ENCODE assay signal across 10 mouse cellular contexts in the genomic region with DNA sequence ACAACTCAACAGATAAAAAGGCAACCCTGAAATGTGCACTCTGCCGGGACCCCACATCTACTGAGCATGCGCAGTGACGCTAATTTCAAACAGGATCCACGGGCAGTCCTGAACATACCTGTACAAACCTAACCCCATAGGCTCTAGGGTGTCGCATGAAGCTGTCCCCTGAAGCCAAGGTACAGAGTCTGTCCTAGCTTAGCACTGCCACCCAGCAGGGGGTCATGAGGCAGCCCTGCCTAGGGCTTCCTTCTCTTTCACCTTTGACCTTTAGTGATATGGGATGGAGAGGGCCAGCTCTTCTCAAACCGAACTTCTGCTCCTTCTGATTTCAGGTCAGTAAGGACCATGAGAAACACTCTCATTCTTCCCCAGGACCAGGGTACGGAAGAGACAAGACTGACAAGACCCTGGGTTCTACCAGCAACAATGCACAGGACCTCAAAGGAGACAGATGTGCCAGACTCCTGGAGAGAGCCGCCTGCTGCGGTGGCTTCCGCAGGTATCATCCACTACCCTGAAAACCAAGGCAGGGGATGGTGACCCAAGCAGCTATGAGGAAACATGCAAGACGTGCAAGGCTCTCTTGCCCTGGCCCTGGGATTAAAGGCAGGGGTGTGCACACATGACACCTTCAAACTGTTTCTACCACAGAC. TPM values are rescaled to one million over a fixed set of nuclear protein-coding genes. Genes with fewer than 3 reads are reported as not detected.
DNase-seq lines count a peak whose midpoint lies in the region; ATAC-seq and TF ChIP-seq lines count a peak whose summit lies in the region.
"Had no signal": no experiment of that assay in that cellular context is flagged by ENCODE, and none has a peak within 500 bp of the region (broad histone marks: within the 10 kb centered on the region; RNA-seq: fewer than 3 reads in every experiment).

No protein-coding gene starts in this region.

- H3K4me2 ChIP-seq in embryonic facial prominence, embryonic 12.5 days (replicated peaks), result peak overlapping the region; percentile 75
- H3K4me2 ChIP-seq in hindbrain, embryonic 14.5 days (replicated peaks), result peak overlapping the region; percentile 77
- peak overlapping the region; percentile 76 for H3K4me2 ChIP-seq in midbrain, embryonic 15.5 days

- peak overlapping the region; percentile 80 for H3K4me3 ChIP-seq in layer of hippocampus, adult 2 months
- peak overlapping the region; percentile 90 for H3K4me3 ChIP-seq in embryonic facial prominence, embryonic 12.5 days
- no peak overlapping the region for H3K4me3 ChIP-seq in hindbrain, embryonic 14.5 days (replicated peaks; ENCODE audit: low read length)
- no peak overlapping the region for H3K4me3 ChIP-seq in midbrain, embryonic 15.5 days

- DNase-seq in layer of hippocampus, adult 2 months (ENCODE audit: low spot score in 2 of 2), result no peak
- DNase-seq in layer of hippocampus, adult 11-12 months (ENCODE audit: low spot score), result no peak
- DNase-seq in hindbrain, embryonic 14.5 days (ENCODE audit: low spot score), result no peak
- no peak for DNase-seq in embryo, embryonic 9.5 days (ENCODE audit: extremely low spot score)
- DNase-seq in right cerebral cortex, adult 18-20 months, result no peak
- no peak for DNase-seq in cerebellum, postnatal 14 days
- DNase-seq: cerebellum, adult 18-20 months had no signal

- peak overlapping the region; percentile 98 for H3K27ac ChIP-seq in layer of hippocampus, adult 2 months
- peak overlapping the region; percentile 99; the same call in 1 of the 2 replicates for H3K27ac ChIP-seq in embryonic facial prominence, embryonic 12.5 days
- H3K27ac ChIP-seq in hindbrain, embryonic 14.5 days, result no peak overlapping the region
- no peak overlapping the region for H3K27ac ChIP-seq in midbrain, embryonic 15.5 days

- no peaks in the 10 kb centered on the region for H3K9me3 ChIP-seq in embryonic facial prominence, embryonic 12.5 days
- no peaks in the 10 kb centered on the region for H3K9me3 ChIP-seq in hindbrain, embryonic 14.5 days (ENCODE audit: control insufficient read depth, low read length)
- H3K9me3 ChIP-seq in midbrain, embryonic 15.5 days, result no peaks in the 10 kb centered on the region

- H3K4me1 ChIP-seq in embryonic facial prominence, embryonic 12.5 days, result peaks cover 32% of the 10 kb centered on the region
- peaks cover 38% of the 10 kb centered on the region for H3K4me1 ChIP-seq in hindbrain, embryonic 14.5 days (replicated peaks; ENCODE audit: control insufficient read depth, insufficient read depth, low read length)
- peaks cover 46% of the 10 kb centered on the region for H3K4me1 ChIP-seq in midbrain, embryonic 15.5 days

- no peak for ATAC-seq in embryonic facial prominence, embryonic 12.5 days (ENCODE audit: insufficient number of reproducible peaks, insufficient read depth, low FRiP score, low TSS enrichment)
- no peak for ATAC-seq in hindbrain, embryonic 14.5 days (ENCODE audit: low FRiP score)
- ATAC-seq in midbrain, embryonic 15.5 days (replicated peaks), result no peak

- H3K9ac ChIP-seq in embryonic facial prominence, embryonic 12.5 days, result peak overlapping the region; percentile 92; the same call in 1 of the 2 replicates
- H3K9ac ChIP-seq in hindbrain, embryonic 14.5 days, result no peak overlapping the region
- H3K9ac ChIP-seq in midbrain, embryonic 15.5 days, result no peak overlapping the region

- WGBS in embryonic facial prominence, embryonic 12.5 days, result 72% methylated on average over 11 of the region's 11 CpGs
- 84% methylated on average over 11 of the region's 11 CpGs for WGBS in hindbrain, embryonic 14.5 days
- 83% methylated on average over 11 of the region's 11 CpGs for WGBS in midbrain, embryonic 15.5 days

- no peak for TF ChIP-seq CTCF in layer of hippocampus, adult 2 months (conservative IDR thresholded peaks at IDR 0.05)

- H3K27me3 ChIP-seq in embryonic facial prominence, embryonic 12.5 days, result no peaks in the 10 kb centered on the region
- no peaks in the 10 kb centered on the region for H3K27me3 ChIP-seq in hindbrain, embryonic 14.5 days (ENCODE audit: control insufficient read depth, insufficient read depth, low read length)
- H3K27me3 ChIP-seq in midbrain, embryonic 15.5 days (replicated peaks), result no peaks in the 10 kb centered on the region

- H3K36me3 ChIP-seq in embryonic facial prominence, embryonic 12.5 days, result peaks cover 31% of the 10 kb centered on the region
- H3K36me3 ChIP-seq in hindbrain, embryonic 14.5 days (replicated peaks; ENCODE audit: control insufficient read depth, insufficient read depth), result peaks cover 5% of the 10 kb centered on the region; the same call in 1 of the 2 replicates
- no peaks in the 10 kb centered on the region for H3K36me3 ChIP-seq in midbrain, embryonic 15.5 days (replicated peaks)

RNA-seq across cellular contexts. Expression of a gene that starts 3.8 kb away (rescaled TPM):
- 10 to 100 TPM; 30.5 to 35.2 TPM for total RNA-seq in layer of hippocampus, adult 2 months (2021)
- 116 and 118 TPM in 2 replicates for polyA plus RNA-seq in embryonic facial prominence, embryonic 12.5 days (2016; fragmentation: Nextera tagmentation; extraction: Ambion mirVana)
- polyA plus RNA-seq in hindbrain, embryonic 14.5 days (2014; fragmentation: Nextera tagmentation; extraction: Ambion mirVana), result 42.0 and 43.8 TPM in 2 replicates
- 72.0 and 72.4 TPM in 2 replicates for polyA plus RNA-seq in midbrain, embryonic 15.5 days (2015; fragmentation: Nextera tagmentation; extraction: Ambion mirVana)

RNA-seq across cellular contexts. Expression of a gene that starts 38.0 kb away (rescaled TPM):
- not detected for total RNA-seq in layer of hippocampus, adult 2 months (2021)
- 0.37 TPM in 1 of 2 replicates, not detected in the other for polyA plus RNA-seq in embryonic facial prominence, embryonic 12.5 days (2016; fragmentation: Nextera tagmentation; extraction: Ambion mirVana)
- 0.27 and 0.54 TPM in 2 replicates for polyA plus RNA-seq in hindbrain, embryonic 14.5 days (2014; fragmentation: Nextera tagmentation; extraction: Ambion mirVana)
- 0.22 and 0.73 TPM in 2 replicates for polyA plus RNA-seq in midbrain, embryonic 15.5 days (2015; fragmentation: Nextera tagmentation; extraction: Ambion mirVana)
- total RNA-seq: neutrophil, adult 5-6 weeks had no signal

Comparison
In these comparisons a context has a peak if more than half of its experiments do, and no peak if none do; other contexts are left out.
1. H3K27ac ChIP-seq: peak in layer of hippocampus, adult 2 months (single experiment) and embryonic facial prominence, embryonic 12.5 days (single experiment); none in hindbrain, embryonic 14.5 days (single experiment) and midbrain, embryonic 15.5 days (single experiment).
2. H3K4me3 ChIP-seq: peak in layer of hippocampus, adult 2 months (single experiment) and embryonic facial prominence, embryonic 12.5 days (single experiment); none in hindbrain, embryonic 14.5 days (single experiment) and midbrain, embryonic 15.5 days (single experiment).
3. Peak in every context shown above with its lines, with median percentiles within 50 percentile points of each other: H3K4me2 ChIP-seq.